Mouse (Mus musculus) heart, adult 18-20 months (tissue): ENCODE measurements around the gene Taok3. TPM values are rescaled to one million over a fixed set of nuclear protein-coding genes. Genes with fewer than 3 reads are reported as not detected.

Experiments
- DNase-seq, 2 experiments: peaks; one replicate each; pipeline ENCODE4 v3.0.0; 2021 to 2022; ENCODE audit warnings: mixed read lengths in 1 of 2
- total RNA-seq, 2 experiments: library from RNA; stranded (reverse); gene quantifications; 2 replicates each; pipeline ENCODE4 v1.2.3; 2021

Gene Taok3
- total RNA-seq, 2 experiments from 2014 or later = 5.8 to 7.8 TPM

DNA sequence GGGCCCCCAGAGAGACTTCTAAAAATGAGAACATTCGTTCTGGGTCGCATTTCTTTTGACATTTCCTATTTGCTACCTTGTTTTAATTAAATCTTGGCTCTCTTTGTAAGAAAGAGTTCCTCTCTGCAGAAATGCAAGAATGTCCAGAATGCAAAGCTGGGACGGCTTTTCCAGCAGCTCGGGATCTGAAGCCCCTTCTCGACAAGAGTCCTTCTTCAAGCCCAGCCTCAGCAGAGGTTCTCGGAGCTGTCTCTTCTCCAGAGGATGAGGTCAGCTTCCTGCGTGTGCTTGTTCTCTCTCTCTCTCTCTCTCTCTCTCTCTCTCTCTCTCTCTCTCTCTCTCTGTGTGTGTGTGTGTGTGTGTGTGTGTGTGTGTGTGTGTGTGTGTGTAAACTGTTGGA is 2.2 kb upstream of the Taok3 start:
- DNase-seq = peak in 1 of 2 experiments; percentile 48

DNA sequence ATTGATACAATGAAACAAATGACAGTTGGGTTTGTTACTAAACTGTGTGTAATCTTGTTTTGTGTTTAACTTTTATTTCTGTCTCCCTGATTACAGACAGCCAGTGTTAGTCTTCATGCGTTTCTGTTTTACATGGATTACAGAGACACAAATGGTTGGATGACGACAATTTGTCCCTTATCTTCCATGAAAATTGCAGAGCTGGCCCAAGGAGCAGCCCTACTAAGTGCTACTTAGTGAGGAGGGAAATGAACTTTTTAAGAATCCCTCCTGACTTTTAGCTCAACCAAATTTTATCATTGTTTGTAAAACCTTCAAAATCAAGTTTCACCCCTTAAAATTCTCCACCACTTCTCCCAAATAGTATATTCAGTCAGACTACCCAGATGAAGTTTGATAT is 1.7 kb upstream of the Taok3 start:
- no peak for DNase-seq

DNA sequence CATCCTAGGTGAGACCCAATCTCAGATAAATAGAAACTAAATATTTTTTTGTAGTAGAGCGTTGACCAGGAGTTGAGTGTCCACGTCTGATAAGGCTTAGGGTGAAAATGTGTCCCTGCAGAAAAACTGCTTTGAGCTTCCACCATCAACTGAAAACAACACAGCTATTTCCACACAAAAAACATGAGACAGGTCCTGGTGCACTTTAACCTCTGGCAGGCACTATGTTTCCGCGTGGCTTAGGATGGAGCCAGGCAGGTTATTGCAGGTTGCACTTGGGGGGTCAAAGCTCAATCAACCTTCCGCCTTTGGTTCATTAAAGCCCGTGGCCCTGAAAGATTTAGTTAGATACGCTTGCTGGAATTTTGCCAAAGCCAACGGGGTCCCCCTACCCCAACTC is 1.1 kb upstream of the Taok3 start:
- no peak for DNase-seq

DNA sequence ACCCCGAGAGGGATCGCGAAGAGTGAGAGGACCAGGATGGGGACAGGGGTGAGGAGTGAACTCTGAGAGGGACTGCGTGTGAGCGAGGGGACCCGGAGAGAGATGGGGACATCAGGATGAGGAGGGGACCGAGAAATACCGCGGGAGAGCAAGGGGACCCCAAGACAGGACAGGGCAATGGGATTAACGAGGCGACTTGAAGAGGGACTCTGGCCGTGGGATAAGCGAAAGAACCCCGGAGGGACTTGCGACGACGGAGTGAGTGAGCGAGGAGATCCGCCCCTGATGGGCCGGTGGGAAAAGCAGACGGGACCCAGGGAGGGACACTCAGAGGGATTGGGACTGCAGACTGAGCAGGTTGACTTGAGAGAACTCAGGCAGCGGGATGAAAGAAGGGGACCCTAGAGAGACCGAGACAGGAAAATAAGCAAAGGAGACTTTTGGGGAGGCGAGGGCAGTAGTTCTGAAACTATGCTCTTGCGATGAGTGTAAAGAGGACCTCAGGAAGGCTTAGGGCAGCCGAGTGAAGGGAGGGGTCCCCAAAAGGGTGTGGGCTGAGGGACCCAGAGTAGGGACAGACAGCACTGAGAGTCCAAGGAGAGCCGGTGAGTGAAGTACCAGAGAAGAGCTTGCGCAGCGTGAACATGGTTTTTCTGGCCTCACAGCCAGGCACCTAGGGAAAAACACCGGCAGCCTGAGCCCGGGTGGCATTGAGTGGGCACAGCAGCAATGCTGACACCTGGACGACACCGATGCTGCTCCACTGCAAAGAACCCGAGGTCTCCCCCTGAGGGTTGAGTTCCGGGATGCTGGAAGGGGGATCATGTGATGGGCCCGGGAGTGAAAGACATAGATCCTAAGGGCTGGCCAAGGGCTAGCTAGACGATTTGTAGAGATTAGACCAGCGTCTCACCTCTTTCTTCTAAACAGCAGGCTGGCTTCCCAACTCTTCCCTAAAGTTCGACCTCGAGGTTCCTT is 849 bp downstream of the Taok3 start:
- peak in 1 of 2 experiments; percentile 53 for DNase-seq

DNA sequence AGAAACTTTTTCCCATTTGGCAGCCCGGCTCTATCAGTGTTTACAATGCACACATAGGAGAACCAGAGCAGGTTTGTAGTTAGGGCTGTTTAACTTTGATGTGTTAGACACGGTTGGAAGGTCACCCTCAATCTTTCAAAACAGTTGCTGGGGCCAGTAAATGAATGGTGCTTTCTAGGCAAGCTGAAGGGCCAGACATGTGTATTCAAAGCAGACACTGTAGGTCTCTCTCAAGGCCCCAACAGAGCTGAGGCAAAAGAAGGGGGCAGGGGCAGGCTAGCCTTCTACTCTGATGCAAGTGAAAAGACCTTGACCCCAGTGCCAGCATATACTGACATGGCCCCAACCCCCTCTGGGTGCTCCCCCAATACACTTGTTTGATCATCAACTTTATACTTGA is 1.7 kb downstream of the Taok3 start:
- no peak for DNase-seq

DNA sequence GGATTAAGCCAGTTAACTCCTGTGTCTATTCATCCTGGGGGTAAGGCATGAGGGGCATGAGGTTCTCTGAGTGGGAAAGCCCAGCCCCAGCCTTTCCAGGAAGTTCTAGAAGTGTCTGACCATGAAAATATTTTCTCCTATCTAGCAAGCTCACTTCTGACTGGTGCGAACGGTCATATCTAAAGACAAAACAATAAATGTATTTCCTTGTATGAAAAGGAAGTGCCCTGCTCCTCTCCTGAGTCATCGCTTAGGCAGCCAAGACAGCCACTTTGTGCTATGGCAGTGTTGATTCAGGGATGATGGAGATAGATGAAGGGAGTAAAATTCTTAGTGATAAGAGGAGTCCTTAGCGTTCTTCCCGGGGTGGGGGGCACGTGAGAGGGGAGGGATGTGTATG is 3.2 kb downstream of the Taok3 start:
- no peak for DNase-seq

DNA sequence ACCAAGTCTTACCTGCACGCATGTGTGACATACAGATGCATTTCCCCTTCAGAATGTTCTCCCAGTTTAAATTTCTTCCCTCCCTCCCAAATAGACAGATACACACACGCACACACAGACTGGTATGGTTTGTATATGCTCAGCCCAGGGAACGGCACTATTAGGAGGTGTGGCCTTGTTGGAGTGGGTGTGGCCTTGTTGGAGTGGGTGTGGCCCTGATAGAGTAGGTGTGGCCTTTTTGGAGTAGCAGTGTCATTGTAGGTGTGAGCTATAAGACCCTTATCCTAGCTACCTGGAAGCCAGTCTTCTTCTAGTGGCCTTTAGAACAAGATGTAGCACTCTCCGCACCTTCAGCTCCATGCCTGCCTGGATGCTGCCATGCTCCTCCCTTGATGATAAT is 3.9 kb downstream of the Taok3 start:
- no peak for DNase-seq

DNA sequence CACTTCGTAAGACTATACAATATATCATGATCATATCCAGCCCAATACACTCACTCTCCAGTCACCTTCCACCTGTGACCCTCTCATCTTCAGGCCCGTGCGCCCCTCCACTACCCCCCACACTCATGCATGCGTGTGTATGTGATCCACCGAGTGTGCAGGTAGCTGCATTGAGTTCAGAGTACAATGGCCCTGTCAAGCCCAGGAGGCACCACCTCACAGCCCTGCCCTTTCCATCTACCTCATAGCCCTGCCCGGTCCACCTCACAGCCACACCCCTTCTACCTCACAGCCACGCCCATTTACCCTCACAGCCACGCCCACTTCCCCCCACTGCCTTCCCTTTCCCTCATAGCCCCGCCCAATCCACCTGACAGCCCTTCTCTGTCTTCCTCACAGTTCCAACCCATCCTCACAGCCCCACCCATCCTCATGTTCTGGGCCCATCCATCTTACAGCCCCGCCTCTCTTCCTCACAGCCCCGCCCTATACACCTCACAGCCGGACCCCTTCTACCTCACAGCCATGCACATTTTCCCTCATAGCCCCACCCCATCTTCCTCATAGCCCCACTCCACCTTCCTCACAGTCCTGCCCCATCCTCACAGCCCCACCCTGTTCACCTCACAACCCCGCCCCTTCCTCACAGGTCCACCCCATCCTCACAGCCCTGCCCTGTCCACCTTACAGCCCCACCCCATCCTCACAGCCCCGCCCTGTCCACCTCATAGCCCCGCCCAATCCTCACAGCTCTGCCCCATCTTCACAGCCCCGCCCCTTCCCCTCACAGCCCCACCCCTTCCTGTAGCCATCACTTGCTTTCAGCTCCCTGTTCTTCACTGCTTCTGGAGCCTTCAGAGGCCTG is 5.8 kb downstream of the Taok3 start:
- no peak for DNase-seq

DNA sequence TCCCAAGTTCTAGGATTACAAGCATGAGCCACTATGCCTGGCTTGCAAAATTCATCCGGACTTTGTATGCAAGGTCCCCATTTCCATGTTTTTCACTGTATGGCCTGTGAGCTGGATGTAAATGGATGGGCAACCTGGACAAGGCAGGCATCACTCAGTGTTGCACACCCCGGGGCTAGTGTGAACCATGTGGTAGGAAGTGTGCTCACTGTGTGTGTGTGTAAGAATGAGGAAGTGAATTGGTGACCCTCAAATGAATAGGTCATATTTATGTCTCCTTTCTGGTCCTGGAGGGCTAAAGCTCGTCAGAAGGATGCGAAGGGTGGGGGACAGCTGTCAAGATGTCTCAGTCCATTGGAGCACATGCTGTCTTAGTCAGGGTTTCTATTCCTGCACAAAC is 7.1 kb downstream of the Taok3 start:
- no peak for DNase-seq

DNA sequence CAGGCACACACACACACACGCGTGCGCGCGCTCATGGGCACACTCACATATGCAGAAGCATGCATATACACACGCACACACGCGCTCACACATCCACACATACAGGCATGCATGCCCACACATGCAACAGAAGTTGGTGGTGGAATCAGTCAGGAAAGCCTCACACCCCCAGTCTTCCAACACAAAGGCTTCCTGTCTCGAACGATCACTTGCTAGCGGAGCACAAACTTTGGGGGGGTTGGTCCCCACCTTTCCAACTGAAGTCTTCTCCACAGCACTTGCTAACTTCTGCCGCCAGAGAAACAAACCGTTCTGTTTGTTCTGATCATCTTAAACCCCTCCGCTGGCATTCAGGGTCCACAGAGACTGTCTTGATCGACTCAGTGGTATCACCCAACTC is 10.8 kb downstream of the Taok3 start:
- no peak for DNase-seq

DNA sequence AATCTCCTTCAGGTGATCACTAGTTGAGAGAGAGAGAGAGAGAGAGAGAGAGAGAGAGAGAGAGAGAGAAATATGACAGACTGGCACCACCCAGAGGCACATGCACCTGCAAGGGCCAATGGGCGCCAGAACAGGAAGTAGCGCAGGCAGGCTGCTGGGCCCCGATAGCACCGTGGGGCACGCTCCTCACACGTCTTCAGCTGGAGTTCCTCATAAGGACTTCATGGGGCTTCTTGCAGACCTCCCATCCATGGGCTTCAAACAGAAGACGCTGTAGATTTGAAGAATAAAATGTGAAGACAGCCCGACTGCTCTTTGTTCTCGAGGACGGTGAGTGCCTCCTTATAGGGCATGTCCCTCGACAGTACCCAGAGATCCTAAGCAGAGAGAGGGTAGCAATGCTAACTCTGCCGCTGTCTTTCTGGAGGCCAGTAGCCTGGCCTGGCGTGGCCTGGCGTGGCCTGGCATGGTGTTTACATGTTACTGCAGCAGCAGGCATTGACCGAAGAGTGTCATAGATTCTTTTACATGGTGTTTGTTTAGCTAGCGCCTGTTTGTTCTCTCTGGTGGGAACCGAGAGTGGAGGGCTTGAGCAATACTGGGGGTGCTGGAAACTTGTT is 13.6 kb downstream of the Taok3 start:
- DNase-seq = peak; percentile 30 to 63

DNA sequence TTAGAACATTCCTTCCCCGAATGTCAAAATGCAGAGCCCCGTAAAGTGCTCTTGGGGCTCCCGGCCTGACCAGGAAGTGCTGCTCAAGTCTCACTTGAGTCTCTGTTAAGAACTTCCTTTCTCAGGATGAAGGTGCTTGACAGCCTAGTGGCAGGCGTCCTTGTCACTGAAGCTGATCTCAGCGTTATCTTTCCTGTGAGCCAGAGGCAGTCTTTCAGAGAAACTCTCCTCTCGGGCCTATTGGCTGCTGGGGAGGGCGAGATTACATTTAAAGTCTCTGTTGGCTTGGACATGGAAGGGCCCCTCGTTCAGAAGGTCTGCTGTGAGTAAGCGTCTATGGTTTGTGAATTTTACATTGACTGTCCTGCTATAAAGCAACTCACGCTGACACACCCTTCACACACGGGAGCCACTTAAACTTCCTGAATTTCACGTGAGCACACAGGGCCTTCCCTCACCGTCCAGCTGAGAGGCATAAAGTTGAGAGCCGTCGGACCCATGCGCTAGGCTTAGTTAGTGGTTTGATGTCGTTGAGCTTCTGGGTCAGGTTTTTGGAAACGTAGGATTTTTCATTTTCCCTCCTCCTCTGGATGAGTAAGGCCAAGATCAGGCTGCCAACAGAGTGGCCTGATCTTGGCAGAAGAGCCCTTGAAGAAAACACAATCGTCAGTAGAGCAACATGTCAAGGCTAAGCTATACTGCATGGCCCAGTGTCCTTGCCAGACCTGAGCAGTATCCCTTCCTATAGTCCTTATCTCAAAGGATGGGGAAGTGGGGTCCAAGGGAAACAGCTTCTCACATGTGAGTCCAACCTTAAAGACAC is 14.3 kb downstream of the Taok3 start:
- no peak for DNase-seq

DNA sequence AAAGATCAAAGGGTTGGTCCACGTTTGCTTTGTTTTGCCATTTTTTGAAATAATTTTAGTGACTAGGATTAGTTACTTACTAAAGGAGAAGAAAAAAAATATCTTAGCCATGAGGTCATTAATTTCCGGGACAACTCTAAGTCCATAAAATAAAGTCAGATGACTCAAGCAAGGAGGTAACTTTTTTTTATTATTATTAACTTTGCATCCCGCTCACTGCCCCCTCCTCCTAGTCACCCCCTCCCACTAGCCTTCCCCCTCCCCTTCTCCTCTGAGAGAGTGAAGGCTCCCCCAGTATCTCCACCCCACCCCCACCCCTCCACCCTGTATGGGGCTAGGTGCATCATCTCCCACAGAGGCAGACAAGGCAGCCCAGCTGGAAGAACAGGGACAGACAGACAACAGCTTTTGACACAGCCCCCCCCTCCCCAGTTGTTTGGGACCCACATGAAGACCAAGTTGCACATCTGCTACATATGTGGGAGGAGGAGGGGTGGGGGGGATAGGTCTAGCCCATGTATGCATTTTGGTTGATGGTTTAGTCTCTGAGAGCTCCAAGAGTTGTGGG is 15.0 kb downstream of the Taok3 start:
- no peak for DNase-seq

DNA sequence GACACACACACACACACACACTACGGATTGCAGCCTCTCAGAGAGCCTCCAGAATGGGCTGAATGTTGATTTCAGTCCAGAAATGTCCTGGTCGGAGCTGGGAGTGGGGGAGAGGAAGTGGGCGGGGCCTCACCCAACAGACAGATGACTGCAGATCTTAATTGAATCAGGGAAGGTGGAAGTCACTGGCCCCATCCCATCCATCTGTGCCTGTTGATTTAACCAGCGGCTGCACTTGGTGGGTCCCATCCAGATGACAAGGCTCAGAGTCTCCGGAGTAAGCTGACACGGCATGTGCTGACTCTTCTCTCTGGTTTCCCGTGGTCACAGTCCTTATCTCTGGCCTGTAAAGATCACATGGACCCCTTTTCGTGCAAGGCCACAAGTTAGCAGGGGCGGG is 15.9 kb downstream of the Taok3 start:
- peak; percentile 48 to 71 for DNase-seq

DNA sequence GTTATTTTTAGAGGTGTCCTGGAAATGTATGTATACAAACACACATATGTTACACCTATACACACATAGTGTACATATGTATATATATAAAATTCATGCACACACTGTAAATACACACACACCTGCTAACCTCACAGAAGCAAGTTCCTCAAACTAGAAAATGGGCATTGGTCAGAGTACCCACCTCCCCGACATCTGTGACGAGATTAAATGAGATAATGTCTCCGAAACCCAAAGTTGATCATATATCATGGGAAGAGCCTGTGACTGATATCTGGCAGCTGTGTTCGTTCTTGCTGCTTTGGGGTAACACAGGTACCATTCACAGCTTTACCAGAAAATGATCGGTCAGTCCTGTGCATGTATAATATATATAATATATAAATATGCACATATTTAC is 16.6 kb downstream of the Taok3 start:
- DNase-seq = no peak

DNA sequence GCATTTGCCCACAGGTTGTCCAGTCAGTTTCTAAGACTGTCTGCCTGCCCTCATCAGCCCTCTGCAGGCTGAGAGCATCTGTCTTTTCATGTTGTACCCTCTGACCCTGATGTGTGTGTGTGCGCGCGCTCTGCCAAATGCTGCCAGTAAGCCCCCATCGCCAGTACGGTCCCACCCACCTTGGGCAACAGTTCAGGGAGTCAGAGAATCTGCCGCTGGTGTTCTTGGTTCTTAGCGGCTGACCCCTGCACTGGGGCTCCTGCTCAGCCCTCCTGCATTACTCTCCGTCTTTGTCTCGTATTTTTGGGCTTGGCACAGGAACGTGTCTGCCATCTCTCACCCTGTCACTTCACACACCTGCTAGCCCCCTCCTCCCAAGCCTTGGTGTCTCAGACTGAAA is 17.1 kb downstream of the Taok3 start:
- no peak for DNase-seq

DNA sequence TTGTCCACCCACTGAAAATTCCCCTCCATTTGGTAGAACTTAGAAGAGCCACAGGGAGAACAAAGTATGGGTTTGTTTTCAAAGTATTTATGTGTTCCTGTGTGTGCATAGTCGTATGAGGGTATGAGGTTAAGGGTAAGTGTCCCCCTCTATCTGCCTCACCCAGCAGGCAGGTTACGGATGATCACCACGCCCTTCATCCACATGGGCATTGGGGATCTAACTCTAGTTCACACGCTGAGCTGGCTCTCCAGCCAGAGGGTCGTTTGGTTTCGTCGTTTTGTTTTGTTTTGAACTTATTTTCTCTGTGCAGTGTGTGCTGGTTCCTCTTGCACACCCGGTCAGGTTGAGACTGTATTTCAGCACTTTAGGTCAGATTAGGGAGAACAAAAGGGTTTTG is 17.7 kb downstream of the Taok3 start:
- no peak for DNase-seq

DNA sequence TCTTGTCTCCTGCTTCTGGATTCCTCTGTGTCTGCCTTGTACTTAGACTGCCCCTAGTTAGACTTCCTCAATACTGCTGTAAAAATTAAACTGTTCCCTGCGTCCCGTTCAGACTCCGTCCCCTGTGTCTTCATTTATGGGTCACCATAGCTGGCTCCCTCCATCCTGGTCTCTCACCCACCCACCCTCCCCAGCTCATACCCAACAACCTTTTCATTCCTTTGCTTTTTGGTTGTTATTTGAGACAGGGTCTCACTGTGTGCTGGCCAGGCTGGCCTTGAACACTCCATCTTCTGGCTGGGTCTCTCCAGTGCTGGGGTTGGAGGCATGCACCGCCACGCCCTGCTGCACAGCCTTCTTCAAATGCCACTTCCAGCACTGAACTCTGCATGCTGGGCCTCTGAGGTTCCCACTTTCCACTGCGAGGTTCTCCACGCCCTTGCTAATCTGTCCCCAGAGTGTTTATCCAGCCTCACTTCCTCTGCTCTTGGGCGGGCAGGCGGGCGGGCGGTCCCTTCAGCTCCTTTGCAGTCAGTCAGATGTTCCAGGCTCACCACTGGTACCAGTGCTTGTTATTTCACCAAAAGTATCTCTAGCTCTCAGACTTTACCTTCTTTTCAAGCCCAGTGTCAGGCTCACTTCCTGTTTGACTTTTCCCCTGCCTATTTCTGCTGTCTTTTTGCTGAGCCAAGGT is 18.5 kb downstream of the Taok3 start:
- DNase-seq = peak; percentile 65 to 89

DNA sequence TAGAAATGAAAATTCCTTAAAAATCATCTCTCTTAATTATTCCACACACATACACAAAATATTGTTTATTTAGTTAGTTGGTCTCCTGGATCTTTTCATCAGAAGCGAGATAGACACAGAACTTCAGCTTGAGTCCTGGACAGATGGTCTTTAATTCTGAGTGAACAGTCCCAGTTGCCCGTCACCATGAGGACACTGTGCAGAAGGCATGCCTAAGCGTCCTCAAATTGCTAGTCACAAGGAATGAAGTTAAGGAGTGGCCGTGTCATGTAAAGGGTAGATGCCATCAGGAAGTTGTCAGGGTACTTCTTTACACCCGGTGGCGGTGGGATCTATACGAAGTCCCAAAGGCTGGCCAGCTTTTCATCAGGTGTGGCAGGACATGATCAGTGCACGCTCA is 19.9 kb downstream of the Taok3 start:
- no peak for DNase-seq

DNA sequence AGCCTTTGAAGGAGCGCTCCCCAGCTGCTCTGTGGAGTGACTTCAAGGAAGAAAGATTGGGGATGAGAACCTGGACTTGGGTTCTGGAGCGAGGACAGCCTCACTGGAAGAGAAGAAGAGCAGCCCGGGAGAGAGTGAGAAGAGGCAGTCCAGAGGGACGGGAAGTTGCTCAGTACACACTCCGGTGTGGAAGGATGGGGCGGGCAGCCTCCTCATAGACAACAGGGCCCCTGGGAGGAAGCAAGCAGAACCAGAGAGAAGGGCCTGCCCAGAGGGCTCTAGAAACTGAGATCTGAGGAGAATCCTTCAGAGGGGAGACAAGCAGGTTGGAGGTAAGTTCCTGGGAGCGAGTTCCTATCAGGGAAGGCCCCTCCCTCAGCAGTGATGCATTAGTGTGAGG is 20.4 kb downstream of the Taok3 start:
- DNase-seq = peak in 1 of 2 experiments; percentile 47

DNA sequence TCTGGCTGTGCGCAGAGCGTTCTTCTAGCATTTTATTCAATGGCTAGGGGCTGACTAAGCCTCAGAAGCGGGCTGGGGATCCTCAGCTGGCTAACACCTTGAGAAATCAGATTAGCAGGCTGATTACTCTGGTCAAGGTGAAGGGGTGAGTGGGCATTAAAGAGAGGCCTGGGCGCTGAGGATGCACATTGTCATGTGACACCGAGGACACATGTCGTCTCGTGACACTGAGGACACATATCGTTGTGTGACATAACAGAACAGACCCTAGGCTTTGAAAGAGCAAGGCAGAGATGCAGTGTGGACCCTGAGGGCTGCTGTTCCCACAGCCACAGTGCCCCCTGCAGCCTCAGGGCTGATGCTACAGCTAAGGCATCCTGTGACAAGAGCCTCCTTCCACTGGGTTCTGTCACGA is 23.8 kb downstream of the Taok3 start:
- no peak for DNase-seq
